Mouse (Mus musculus): ENCODE results near the gene Wfdc21.

DNA sequence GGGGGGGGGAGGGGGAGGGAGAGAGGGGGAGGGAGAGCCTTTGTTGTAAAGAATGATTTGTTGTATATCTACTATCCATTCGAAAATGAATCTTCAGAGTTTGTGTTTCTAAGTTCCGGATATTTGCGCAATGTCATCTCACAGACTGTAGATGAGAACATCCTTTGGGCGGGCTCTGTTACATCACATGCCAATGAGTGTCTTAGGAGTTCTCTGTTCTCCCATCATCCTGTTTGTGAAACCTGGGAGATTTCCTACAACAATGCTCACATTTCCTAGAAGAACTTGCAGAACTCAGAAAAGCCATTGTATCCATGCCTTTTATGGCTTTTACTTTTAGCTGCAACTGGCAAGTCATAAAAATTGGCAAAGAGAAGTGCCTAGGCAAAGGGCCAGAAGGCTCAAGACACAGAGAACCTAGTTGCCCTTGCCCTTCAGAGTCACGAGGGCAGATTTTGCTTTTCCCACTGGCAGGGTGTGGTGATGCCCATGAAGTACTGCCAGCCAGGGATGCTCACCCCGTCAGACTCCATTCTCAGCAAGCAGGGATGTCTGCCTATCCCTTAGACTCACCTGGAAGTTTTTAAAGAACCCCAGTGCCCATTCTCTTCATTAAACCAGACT lies 29.6 kb upstream of the Wfdc21 start:
- TF ChIP-seq GATA1 (IDR thresholded peaks at IDR 0.05; ENCODE audit: borderline replicate concordance, low read length): no peak
- no peak for TF ChIP-seq CTCF (IDR thresholded peaks at IDR 0.05; ENCODE audit: low read depth, low read length)
